Mouse (Mus musculus) embryo, embryonic 10 days (tissue): ENCODE measurements around the gene Rhbg.

ENCODE experiments used
- DNase-seq: peaks from one replicate; pipeline ENCODE4 v3.0.0-alpha.2; 2015; ENCODE audit warnings: low spot score

Rhbg gene

GRCm38 (mm10) chr3:88256382-88256781 lies 1.9 kb upstream of the Rhbg start:
- no peak for DNase-seq

DNA sequence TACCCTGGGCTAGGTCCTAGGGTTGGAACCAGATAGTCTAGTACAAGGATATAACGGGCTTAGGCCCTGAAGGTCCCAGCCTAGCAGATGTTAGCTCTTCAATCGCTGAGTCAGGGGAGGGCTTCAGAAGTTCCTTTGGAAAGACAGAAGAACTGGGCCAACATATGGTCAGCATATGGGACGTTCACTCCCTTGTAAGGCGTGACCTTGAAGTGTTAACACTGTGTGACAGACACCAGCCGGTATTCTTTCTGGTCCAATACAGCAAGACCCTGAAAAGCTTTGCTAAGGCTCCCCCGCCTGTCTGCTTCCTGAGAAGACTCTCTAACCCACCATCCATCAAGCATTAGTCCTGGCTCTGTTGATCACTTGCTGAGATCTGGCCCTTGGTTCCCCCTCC lies 1.4 kb upstream of the Rhbg start:
- peak; percentile 55 for DNase-seq

DNA sequence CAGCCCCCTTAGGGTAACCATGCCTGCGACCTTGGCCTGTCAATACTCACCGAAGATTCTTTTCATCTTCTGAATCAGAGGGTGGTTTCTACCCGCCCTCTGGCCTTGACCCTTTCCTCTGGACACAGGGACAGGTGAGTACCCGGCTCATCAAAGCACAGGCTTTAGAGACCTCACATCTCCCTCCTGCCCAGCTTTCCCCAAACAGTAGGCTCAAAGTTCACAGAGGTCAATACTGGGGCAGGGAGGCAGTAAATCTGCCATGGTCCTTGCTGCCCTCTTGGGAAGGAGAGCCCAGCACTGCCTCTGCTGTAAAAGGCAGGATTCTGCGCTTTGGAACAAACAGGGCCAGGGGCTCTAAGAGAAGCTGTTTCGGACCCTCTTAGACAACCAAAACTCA lies 1.8 kb downstream of the Rhbg start:
- DNase-seq, result peak; percentile 52

DNA sequence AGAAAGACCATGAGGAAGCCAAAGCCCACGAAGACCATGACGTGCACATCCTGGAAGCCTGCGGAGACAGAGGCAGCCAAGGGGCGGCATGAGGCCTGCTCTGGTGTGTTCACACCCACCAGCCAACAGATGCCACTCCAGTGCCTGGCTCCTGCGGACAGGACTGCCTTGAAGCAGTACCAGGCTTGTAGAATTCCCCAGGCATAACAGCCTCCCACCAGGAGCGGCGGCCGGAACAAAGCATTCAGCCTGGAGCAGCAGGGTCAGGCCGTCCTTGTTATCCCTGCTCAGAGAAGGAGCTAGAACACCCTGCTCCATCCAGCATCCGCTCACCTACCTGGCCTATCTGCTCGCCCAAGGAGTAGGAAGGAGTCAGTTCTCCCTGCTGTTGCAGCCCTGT lies 6.1 kb downstream of the Rhbg start:
- DNase-seq, result no peak

- no peak for DNase-seq
Observed at GRCm38 (mm10) chr3:88247666-88248065, 6.8 kb downstream of the Rhbg start.

DNA sequence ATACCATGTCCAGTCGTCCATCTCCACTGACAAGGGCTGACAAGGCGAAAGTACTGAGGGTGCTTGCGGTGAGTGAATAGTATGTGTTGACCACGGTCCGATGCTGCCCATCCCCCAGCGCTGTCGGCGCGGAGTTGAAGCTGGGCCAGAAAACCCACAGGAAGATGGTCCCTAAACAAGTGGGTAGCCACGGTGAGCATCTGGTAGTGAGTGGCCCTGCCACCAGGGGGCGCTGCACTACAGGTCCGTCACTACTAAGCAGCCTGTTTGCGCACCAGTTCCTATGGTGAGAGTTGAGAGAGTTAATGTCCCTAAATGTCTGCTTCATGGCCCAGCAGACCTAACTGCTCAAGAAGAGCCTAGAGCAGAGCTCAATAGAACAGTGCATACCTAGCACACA lies 8.7 kb downstream of the Rhbg start:
- peak; percentile 89 for DNase-seq

- peak; percentile 77 for DNase-seq
Observed at GRCm38 (mm10) chr3:88244071-88244470, 10.4 kb downstream of the Rhbg start.

DNA sequence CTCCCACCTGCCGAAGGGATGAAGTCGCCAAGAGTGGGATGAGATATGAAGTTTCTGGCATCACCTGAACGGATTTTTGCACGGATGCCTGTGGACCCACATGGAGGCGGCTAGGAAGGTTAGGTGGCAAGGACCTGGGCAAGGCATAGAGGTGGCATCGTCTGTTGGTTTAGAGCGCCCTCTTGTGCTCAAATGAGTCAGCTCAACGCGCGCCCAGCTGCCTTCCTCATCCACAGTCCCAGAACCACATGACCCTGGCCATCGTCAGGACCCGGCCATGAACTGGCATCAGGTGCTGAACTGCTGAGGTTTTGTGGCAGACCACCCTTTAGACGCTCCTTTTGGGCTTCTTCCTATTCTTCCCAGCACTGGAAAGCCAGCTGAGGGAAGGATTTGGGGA lies 12.0 kb downstream of the Rhbg start:
- peak; percentile 92 for DNase-seq

- peak; percentile 51 for DNase-seq
Observed at GRCm38 (mm10) chr3:88241045-88241786, 13.3 kb downstream of the Rhbg start.

DNA sequence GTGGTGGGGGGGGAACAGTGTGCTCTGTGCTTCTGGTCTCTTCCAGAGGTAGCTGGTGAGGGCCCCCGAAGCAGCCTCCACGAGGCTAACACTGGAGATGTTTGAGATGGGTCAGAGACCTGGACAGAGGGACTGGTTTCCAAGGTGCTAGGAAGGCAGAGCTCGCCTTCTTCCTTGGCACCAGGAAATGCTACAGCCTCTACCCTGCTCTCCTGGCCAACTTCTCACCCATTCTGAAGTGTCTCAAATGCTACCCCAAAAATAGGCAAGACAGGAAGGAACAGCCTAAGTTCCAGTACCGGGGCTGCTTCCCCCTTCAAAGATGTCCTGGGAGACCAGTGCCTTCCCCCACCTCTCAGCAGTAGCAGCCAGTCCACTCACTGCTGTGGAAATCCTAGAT lies 15.1 kb downstream of the Rhbg start:
- no peak for DNase-seq

- DNase-seq, result no peak
Observed at GRCm38 (mm10) chr3:88238866-88239391, 15.6 kb downstream of the Rhbg start.

DNA sequence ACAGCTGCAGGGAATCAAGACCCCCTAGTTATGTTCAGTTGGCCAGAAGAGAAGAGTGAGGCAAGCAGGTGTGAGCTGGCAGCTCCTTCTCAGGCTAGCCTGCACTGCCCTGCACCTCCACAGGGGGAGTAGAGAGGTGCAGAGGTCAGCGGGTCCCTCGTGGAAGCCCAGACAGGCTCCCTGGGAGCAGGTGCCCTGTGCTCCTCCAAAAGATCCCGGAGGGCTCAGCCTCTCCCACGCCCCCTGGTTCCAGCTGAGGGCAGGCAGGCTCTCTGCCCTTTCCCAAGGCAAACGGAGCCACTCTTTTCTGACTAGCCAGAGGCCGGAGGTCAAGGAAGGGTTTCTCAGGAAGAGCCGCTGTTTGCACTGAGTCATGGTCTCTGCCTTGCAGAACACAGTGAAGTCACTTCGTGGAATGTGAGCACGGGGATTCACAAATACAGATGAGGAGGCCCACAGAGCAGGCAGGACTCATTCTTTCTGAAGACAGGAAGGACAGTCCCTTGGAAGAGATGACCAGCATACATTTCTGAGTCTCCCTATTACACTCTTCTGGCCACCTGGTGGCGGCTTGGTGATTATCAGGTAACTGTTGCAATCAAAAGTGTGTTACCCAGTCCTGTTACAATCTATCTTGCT lies 16.8 kb downstream of the Rhbg start:
- DNase-seq, result peak; percentile 69

DNA sequence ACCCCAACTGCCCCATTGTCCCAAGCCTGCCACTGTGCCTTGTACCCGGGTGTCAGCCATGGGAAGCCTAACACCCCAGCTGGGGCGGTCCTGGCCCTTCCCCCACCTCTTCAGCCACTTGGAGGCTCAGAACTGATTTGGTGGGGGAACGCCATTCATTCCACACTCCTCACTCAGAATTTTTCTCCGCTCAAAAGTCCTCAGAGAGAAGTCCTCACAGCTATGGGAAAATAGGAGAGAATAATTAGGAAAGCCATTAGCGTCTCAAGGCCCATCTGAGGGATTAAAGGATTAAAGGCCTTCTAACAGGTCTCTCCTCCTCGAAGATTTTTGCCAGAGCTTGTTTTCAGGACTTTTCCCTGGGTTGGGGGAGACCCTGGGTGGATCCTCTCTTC lies 17.4 kb downstream of the Rhbg start:
- no peak for DNase-seq

DNA sequence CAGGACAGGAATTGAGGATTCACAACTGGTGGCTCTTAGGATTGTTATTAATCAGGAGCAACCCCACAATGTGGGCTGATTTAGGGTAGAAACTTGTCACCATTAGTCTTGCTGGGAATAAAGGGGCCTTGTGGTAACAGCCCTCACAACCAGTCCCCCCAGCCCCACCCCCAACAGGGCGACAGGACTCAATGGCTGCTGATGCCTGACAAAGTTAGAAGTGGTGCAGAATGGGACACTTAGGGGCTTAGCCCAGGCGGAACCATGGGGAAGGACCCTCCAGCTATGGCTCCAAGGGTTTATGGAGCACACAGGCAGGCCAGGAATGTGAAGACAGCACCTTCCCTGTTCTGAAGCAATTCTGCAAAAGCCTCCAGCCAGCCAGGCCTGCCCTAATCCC lies 18.9 kb downstream of the Rhbg start:
- no peak for DNase-seq

DNA sequence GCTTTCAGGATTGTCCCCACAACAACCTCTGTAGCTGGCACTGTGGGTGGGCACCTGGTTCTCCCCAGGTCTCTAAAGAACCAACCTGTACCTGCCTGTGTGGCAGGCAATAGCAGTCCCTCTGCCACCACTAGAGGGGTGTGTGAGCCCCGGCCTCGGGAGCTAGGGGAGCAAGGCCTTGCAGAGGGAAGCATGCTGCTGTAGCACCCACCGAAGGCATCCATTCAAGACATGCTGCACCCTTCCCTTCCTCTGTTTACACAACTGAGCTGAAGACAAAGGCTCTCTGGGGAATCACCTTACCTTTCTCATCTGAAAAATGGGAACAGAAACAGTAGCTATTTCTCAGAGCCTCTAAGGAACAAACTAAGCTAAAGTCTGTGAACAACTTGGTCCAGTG lies 19.3 kb downstream of the Rhbg start:
- DNase-seq, result no peak

- DNase-seq, result no peak
Observed at GRCm38 (mm10) chr3:88234041-88234440, 20.5 kb downstream of the Rhbg start.

DNA sequence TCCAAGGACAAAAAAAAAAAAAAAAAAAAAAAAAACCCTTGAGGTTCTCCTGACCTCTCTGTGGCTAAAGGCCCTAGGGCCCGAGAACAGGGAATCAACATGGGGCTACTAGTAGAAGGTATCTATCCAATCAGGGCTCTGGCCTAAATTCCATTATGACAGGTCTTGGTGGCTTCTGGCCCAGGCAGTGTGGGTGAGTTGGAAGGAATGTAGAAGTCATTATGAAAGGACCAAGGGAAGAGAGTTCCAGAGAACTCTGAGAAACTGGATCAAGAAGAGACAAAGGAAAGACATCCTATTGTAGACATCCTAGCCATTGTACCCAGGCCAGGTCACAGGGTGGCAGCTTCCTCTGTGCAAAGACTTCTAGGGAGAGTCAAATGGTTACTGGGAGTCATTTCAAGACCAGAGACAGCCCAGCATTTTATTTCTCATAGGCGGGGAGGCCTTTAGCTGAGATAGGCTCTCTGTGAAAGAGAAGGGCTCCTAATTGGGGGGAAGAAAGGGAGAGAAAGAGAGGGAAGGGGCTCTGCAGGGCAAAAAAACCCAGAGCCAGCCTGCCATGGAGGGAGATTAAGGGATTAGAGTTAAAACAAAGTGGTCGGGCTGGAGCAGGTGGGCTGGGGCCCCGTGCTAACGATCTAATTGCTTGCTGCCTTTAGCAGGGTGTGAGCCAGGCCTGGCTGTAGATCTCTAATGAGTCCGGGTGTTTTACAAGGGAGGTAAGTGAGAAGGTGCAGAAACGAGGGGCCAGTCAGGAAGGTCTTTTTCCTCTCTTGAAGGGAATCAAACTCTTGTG lies 21.5 kb downstream of the Rhbg start:
- DNase-seq, result no peak

GRCm38 (mm10) chr3:88232301-88232702 lies 22.2 kb downstream of the Rhbg start:
- DNase-seq, result no peak

GRCm38 (mm10) chr3:88231061-88231641 lies 23.4 kb downstream of the Rhbg start:
- no peak for DNase-seq

DNA sequence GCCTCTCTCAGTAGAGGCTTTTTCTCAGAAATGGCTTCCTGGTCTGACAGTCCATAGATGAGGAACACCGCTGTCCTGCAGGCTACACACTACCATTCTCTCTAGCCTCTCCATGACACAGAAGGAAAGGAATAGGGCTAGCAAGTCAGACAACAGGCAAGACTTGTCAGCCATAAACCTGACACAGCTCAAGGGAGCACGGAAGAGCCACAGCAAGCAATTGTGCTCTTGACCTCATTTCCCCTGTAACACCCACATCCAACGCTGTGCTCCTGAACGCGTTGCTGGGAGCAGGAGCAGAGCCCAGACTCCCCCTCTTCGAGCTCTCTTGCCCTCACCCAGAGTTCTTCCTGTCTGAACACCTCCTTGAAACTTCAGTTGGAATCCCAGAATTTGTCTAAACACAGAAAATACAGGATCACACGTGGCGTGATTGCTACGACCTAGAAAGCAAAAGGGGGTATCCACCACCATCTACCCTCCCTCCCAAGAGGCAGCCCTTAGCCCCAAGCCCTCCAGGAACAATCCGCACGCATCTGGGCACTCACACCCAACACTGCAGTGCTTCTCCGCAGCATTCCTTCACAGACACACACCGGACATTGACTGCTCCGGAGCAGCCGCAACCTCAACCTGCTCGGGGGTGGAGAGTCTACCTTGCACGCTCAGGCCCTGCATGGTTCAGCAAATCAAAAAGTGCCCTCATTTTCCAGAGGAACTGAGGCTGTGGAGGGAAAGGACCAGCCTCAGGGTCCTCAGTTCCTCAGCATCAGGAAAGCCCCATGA lies 24.1 kb downstream of the Rhbg start:
- no peak for DNase-seq

GRCm38 (mm10) chr3:88229526-88229925 lies 25.0 kb downstream of the Rhbg start:
- no peak for DNase-seq

GRCm38 (mm10) chr3:88228906-88229305 lies 25.6 kb downstream of the Rhbg start:
- no peak for DNase-seq
